Mouse (Mus musculus): ENCODE measurements around the gene Toe1. TPM values are rescaled to one million over a fixed set of nuclear protein-coding genes. Genes with fewer than 3 reads are reported as not detected.

Gene Toe1
- total RNA-seq, 2 experiments from 2014 or later = 12.2 to 13.8 TPM

DNA sequence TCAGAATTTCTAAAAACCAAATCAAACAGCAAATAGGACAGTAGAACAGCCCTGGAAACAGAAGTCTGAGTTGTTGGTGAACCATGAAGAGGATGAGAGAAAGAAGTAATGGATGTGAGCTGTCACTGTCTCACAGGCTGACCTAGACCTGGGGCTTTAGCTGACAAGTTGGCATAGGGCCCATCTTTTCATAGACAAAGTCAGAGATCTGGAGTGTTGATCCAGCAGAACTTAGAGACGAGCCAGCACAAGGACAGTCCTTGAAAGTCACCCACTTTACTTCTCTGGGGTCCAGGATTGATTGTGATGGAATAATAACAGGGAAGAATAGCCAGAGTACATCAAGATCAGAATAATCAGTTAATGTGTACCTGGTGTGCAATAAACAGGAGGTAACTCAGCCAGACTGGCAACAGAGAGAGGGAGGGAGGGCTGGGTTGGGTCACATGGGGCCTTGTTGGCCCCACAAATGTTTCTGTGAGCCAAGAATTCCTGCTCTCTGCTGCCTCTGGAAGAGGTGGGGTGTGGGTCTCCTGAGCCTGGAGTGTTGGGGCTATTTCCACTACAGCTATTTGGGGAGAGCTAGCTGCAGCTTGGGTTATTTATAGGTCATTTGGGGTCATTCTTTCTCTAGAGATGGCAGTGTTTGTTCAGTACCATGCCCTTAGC is 10.9 kb downstream of the Toe1 start:
- no peak for DNase-seq (ENCODE audit: low spot score in 2 of 2)

DNA sequence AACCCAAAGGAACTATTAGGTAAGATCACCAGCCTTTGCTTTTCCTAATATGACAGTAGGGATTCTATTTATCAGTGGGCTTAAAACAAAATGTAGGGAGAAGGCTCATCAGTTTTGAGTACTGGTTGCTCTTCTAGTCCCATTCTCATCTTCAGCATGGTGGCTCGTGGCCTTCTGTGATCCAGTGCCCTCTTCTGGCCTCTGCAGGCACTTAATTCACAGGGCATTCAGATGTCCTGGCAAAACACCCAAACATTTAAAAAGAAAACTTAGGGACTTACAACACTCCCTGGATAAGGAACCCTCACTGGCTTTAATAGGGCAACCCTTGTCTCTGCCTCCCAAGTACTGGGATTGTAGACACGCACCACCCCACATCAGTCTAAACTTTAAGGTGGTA is 13.2 kb downstream of the Toe1 start:
- no peak for DNase-seq (ENCODE audit: low spot score in 2 of 2)

DNA sequence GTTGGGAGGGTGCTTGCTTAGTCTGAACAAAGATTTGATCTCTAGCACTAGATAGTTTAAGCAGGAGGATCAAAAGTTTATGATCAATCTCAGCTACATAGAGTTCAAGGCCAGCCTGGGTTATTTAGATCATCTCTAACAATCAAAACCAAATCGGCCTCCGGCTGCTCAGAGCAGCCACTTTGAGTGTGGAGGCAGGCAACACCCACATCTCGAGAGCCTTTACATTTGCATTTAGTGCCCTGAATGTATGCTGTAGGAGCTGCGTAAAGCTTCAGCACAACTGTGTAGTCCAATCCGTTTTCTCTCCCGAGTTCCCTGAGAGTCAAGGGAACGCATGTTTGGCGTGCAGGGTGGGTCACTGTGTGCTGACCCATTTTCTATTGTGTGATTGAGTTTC is 15.0 kb downstream of the Toe1 start:
- DNase-seq (ENCODE audit: low spot score in 2 of 2) = no peak

DNA sequence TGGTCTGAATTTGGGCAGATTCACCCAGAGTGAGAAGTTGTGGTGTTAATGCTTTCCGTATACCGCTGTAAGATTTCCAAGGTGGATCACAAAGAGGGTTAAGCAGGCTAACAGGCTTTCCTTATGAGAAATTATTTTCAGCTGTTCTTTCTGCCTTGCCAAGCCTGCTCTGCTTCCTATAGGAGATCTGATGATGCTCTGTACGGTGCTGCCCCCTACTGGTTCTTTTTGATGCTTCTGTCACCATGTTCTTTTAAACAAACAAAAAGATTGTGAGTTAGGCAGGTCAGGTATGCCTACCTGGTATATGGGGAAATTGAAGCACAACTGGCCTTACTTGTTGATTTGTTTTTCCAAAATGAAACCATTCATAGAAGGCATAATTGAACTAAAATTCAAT is 18.5 kb downstream of the Toe1 start:
- DNase-seq (ENCODE audit: low spot score in 2 of 2) = peak; percentile 69 to 89

DNA sequence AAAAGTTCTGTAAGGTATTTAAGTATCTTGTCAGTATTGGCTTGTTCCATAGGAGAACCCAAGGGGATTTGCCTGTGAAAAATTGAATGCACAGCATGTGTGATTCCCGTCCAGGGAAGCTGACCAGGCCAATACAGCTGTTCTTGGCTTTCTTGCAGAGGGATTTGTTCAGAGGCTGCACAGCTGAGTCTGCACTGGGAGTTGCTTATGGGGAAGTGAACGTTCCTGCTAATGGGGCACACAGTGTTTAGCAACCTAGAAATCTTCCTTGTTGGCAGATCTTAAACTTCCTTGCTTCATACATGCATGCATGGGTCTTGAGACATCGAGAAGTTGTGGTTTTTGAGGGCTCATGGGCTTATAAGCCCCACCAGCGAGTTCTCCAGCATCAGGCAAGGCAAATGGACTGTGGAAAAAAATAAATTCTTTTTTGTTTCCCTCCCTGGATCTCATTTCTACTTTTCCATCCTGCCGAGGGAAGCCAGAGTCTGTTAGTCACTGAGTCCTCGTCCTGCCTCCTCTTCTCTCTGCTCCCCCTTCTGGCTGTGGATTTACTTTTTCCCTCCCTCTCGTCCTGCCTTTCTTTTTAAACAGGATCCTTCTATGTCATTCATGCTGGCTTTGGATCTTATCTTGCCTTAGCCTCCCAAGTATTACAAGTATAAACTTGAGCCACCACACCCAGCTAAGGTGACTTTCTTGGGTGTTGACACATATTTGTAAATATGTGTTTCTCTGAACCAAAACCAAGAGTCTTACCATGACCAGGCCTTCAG is 19.3 kb downstream of the Toe1 start:
- DNase-seq (ENCODE audit: low spot score in 2 of 2) = no peak

DNA sequence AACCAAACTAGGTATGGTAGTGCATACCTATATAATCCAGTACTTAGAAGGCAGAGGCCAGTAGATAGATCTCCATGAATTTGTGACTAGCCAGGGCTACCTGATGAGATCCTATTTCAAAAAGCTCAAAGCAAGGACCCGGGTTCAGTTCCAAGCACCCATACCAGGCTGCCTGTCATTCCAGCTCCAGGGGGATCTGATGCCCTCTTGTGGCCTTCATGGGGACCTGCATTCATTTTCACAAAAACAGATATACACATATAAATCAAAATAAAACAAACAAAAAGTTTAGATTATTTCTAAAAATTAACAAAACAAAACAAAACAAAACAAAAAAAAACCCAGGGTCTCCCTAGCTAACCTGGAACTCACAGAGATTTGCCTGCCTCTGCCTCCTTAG is 20.9 kb downstream of the Toe1 start:
- no peak for DNase-seq (ENCODE audit: low spot score in 2 of 2)

DNA sequence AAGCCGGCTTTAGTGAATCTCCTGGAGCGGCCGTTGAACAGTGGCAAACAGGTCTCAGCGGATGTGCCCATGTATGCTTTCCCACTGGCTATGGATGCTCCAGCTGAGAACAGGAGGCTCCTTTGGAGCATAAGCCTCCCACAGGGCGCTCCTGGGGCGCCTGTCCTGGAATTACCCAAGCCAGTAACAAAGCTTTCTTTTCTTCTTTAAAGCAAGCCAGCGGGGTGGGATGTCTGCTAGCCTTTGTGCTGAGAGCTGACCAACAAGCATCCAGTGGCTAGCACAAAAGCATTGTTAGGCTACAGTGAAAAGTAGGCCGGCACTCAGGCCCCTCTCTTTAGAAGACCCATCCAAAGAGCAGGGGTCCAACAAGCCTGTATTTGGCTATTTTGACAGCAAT is 25.3 kb downstream of the Toe1 start:
- no peak for DNase-seq (ENCODE audit: low spot score in 2 of 2)

DNA sequence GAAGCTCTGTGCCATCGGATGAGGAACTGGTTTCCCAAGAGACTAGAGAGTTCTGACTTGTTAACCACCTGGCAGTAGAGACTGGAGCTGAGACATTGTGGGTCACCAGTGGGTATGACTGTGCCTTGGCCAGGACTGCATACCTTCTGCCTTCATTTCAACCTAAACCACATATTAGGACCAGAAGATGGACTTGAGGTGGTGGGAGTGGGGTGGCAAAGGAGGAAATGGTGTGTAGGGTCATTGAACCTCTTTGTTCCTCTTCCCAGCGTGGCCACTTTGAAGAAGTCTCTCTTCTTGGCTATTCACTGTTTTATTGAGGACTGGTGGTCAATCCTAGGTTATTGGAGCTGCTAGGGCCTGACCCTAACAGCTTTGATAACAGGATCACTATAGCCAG is 26.1 kb downstream of the Toe1 start:
- no peak for DNase-seq (ENCODE audit: low spot score in 2 of 2)

DNA sequence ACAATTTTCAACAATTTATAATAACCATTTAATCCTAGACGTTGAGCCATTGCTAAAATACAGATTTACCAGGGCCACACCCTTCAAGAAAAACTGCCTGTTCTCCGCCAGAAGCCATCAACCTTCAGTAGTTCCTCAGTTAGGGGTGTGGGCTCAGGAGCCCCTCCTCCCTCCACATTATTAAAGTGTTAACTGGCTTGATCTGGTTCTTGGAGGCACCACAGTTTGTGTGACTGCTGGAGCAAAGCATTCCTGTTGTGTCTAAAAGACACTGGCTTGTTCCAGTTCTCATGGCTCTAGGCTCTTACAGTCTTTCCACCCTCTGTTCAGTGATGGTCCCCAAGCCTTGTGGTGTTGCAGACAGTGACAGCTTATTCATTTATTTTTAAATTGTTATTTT is 26.9 kb downstream of the Toe1 start:
- no peak for DNase-seq (ENCODE audit: low spot score in 2 of 2)

DNA sequence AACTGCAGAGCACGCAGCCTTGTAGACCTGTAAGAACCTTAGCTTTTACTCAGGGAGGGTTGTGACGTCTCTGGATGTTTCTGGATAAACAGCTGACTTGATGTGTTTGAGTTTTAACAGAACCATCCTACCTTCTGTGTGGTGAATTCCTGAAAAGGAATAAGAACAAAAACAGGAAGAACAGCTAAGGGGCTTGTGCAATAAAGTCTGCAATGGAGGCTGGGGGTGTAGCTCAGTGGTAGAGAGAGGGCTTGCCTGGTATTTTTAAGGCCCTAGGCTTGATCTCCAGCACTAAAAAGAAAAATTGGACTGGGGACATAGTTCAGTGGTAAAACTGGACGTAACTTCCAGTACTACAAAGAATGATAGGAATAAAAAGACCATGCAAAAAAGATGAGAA is 30.4 kb downstream of the Toe1 start:
- DNase-seq (ENCODE audit: low spot score in 2 of 2) = no peak

DNA sequence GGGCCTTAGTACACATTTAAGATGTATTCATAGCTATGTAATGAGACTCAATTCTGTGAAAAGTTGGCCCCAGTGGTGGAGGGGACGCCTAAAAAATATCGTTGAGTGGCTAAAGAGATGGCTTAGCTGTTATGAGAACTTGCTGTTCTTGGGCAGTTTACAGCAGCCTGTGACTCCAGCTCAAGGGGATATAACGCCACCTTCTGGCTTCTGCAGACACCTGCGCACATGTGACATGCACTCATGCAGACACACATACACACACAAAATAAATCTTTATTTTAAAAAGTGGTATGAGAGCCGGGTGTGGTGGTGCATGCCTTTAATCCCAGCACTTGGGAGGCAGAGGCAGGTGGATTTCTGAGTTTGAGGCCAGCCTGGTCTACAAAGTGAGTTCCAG is 31.0 kb downstream of the Toe1 start:
- no peak for DNase-seq (ENCODE audit: low spot score in 2 of 2)

DNA sequence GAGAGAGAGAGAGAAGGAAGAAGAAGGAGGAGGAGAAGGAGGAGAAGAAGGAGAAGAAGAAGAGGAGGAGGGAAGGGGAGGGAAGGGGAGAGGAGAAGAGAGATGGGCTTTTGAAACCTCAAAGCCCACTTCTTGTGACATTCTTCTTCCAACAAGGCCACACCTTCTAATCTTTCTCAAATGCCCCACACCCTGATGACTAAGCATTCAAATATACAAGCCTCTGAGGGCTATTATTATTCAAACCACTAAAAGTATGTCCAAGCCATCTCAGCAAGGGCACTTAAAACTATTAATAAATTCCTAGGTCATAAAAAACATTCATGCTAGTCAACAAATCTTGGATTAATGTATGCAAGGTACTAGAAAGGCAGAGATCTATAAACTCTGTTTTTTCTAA is 38.4 kb downstream of the Toe1 start:
- DNase-seq (ENCODE audit: low spot score in 2 of 2) = no peak

DNA sequence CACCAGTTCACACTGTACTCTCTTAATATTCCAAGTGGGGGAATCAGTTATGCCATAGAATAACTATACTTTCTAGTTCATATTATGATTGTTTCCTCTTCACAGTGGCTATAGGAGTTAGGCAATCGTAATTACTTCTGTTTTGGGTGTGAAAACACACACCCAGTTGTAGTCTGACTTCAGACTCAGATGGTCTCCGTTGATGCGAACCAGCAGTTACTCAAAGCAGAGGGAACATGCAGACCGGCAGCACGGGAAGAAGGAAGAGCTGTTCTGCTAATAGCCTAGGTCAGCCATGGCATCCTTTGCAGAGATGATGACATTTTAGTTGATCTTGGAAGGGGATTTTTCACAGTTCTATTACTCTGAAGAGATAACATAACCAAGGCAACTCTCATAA is 38.9 kb downstream of the Toe1 start:
- DNase-seq (ENCODE audit: low spot score in 2 of 2) = no peak

DNA sequence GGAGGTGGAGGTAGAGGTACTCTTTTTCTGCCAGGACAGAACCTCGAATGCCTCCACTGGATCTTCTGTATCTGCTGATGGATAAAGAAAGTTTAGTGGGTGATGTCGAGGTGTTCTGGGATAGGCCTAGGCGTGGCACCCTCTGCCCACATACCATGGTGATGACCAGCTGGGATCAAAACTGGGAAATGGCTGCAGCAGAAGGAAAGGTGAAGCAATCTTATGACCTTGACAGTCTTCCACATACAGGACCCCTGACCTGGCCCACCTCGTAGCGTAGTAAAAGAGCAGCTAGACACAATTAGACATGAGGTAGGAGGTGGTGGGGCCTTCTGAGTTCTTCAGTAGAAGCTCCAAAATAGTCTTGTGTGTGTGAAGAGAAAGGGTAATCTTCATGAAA is 43.4 kb downstream of the Toe1 start:
- no peak for DNase-seq (ENCODE audit: low spot score in 2 of 2)

DNA sequence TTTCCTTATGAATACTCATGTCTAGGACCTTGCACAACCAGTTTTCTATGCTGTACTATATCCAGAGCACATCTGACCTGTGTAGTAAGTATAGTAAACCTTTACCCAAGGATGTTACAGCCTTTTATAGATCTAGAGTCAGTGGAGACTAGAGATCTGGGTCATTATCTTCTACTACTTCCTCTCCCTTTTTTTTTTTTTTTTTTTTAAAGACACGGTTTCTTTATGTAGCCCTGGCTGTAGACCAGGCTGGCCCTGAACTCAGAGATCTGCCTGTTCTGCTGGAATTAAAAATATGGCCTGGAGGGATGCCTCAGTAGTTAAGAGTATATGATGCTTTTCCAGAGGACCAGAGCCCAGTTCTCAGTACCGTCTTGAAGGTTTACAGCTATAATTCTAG is 45.5 kb downstream of the Toe1 start:
- DNase-seq (ENCODE audit: low spot score in 2 of 2) = no peak

DNA sequence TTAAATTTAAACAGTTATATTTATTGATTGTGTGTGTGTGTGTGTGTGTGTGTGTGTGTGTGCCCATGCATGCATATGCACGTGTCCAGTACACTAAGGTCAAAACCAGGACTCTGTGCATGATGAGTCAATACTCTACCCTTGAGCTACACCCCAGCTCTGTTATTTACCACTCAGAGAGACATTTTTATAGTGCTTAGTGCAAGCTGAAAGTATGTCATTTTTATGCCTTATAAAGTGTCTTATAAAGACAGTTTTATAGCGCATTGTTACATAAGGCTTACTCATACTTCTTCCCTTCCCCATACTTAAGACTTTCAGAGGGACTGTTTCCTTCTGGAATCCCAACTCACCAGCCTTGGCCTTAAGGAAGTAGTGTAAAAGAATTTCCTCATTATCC is 57.7 kb downstream of the Toe1 start:
- no peak for DNase-seq (ENCODE audit: low spot score in 2 of 2)

Other genes with a start within 250 kb of the Toe1 start
- gene Gpbp1l1, start 250.0 kb downstream of the Toe1 start, total RNA-seq (2021) = 10 to 100 TPM; 28.4 to 35.5 TPM
- gene Ccdc17, start 211.0 kb downstream of the Toe1 start, total RNA-seq (2021) = 1 to 10 TPM; 3.4 to 5.7 TPM
- 10 to 100 TPM; 44.4 to 50.5 TPM for gene Nasp, start 179.7 kb downstream of the Toe1 start, total RNA-seq (2021)
- 100 to 1,000 TPM; 474 to 484 TPM for gene Akr1a1, start 156.0 kb downstream of the Toe1 start, total RNA-seq (2021)
- gene Prdx1, start 122.1 kb downstream of the Toe1 start, total RNA-seq (2021) = 100 to 1,000 TPM; 185 to 195 TPM
- 10 to 100 TPM; 16.0 to 19.0 TPM for gene Mmachc, start 99.2 kb downstream of the Toe1 start, total RNA-seq (2021)
- 1 to 10 TPM; 2.9 to 4.5 TPM for gene Ccdc163, start 99.1 kb downstream of the Toe1 start, total RNA-seq (2021)
- gene Tesk2, start 86.7 kb downstream of the Toe1 start, total RNA-seq (2021) = 1 to 10 TPM; 5.2 to 5.4 TPM
- 1 to 10 TPM; 2.6 to 3.4 TPM for gene Mutyh, start 83 bp upstream of the Toe1 start, total RNA-seq (2021)
- gene Hpdl, start 14.1 kb upstream of the Toe1 start, total RNA-seq (2021) = 1 to 10 TPM; 3.3 to 3.7 TPM
- gene Zswim5, start 69.7 kb upstream of the Toe1 start, total RNA-seq (2021) = 10 to 100 TPM; 12.2 to 15.8 TPM
- gene Urod, start 186.8 kb upstream of the Toe1 start, total RNA-seq (2021) = 10 to 100 TPM; 49.3 to 60.5 TPM
- 10 to 100 TPM; 43.4 to 43.5 TPM for gene Hectd3, start 187.7 kb upstream of the Toe1 start, total RNA-seq (2021)
- 10 to 100 TPM; 22.3 to 23.8 TPM for gene Eif2b3, start 211.8 kb upstream of the Toe1 start, total RNA-seq (2021)

All from layer of hippocampus, postnatal 14 days (tissue).